Mouse (Mus musculus) intestine, postnatal 0 days (tissue): Measurements from ENCODE around the gene Zfp985. TPM values are rescaled to one million over a fixed set of nuclear protein-coding genes. Genes with fewer than 3 reads are reported as not detected.
"Not testable (repeated sequence)": the region's sequence is repeated elsewhere in the genome, so short reads cannot be mapped to it uniquely, and the experiment has no call there.

ENCODE experiments used
- ATAC-seq: fragments of 200-750 bp; cut with Nextera tagmentation; 2 replicates; pipeline ENCODE4 v1.8.0; 2017; ENCODE audit warnings: mild to moderate bottlenecking, moderate TSS enrichment, moderate library complexity
- H3K27ac ChIP-seq: fragments of 300-500 bp; sonication (generic); 2 replicates; pipeline ENCODE4 v1.5.1; 2014; ENCODE audit warnings: mild to moderate bottlenecking, low read depth, low read length, moderate library complexity
- H3K27me3 ChIP-seq: fragments of 300-500 bp; sonication (generic); replicated peaks from 2 replicates; pipeline ENCODE4 v1.6.1; 2014; ENCODE audit warnings: low read length, mixed read lengths; ENCODE audit not compliant: control insufficient read depth, insufficient read depth
- H3K36me3 ChIP-seq: fragments of 300-500 bp; sonication (generic); 2 replicates; pipeline ENCODE4 v1.6.1; 2014; ENCODE audit warnings: mild to moderate bottlenecking, moderate library complexity; ENCODE audit not compliant: control insufficient read depth, insufficient read depth
- H3K4me1 ChIP-seq: fragments of 300-500 bp; sonication (generic); replicated peaks from 2 replicates; pipeline ENCODE4 v1.6.1; 2014; ENCODE audit warnings: antibody characterized with exemption, low read length, mixed read lengths; ENCODE audit not compliant: control insufficient read depth, insufficient read depth
- H3K4me2 ChIP-seq: fragments of 300-500 bp; sonication (generic); replicated peaks from 2 replicates; pipeline ENCODE4 v1.6.1; 2014; ENCODE audit warnings: low read depth, mild to moderate bottlenecking, moderate library complexity
- H3K4me3 ChIP-seq: fragments of 300-500 bp; sonication (generic); 2 replicates; pipeline ENCODE4 v1.5.1; 2014; ENCODE audit warnings: low read depth, low read length
- H3K9ac ChIP-seq: fragments of 300-500 bp; sonication (generic); 2 replicates; pipeline ENCODE4 v1.6.1; 2014; ENCODE audit warnings: mild to moderate bottlenecking, low read depth, low read length
- H3K9me3 ChIP-seq: fragments of 300-500 bp; sonication (generic); 2 replicates; pipeline ENCODE4 v1.6.1; 2016; ENCODE audit warnings: mixed run types; ENCODE audit not compliant: control insufficient read depth
- CTCF ChIP-seq: sonication (generic); IDR thresholded peaks from 2 replicates; pipeline ENCODE4 v1.5.1; 2016; ENCODE audit warnings: low read depth, mild to moderate bottlenecking, control low read depth, antibody characterized with exemption, moderate library complexity
- WGBS: fragments of 180-500 bp; shearing (Covaris S2); extraction: QIAGEN DNeasy Blood & Tissue Kit; methylation state at CpG from one replicate; pipeline ENCODE4 v1.1.7; 2014; 5-methylcytosine and 5-hydroxymethylcytosine counted together
- polyA plus RNA-seq: library from polyadenylated mRNA; unstranded; fragments of >200 nt; fragmentation: Nextera tagmentation; extraction: Ambion mirVana; gene quantifications from 2 replicates; pipeline ENCODE4 v1.2.1, GENCODE M21; 2015

The Zfp985 gene
- polyA plus RNA-seq, 1 experiment from 2014 or later: 0.23 TPM

DNA sequence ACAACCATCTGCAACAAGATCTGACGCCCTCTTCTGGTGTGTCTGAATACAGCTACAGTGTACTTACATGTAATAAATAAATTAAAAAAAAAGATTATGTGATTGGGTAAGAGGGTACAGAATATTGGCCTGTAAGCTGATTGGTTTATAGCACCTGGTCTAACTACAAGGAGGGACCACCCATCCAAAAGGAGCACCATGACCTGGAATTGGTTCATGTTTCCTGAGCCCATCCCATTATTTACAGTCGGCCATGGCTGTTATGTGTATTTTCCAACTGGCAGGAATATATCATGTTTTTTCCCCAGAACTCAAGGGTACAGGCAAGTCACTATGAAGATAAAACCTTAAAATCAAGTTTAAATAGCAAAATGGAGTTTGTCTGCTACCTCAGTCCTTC, 45.8 kb downstream of the Zfp985 start:
- peak; percentile 45; the same call in 1 of the 2 replicates for ATAC-seq

DNA sequence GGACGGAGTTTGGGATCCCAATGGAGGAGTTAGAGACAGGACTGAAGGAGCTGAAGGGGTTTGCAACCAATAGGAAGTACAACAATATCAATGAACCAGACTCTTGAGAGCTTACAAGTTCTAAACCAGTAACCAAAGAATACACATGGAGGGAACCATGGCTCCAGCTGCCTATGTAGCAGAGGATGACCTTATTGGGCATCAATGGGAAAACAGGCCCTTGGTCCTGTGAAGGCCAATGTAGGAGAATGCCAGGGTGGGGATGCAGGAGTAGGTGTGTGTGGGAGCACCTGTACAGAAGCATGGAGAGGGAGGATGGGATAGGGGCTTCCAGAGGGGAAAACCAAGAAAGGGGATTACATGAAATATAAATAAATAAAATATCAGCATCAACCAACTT, 48.8 kb downstream of the Zfp985 start:
- Histone ChIP-seq H3K36me3 (no peaks in the 10 kb centered on the region), H3K4me3 (no peak overlapping the region), H3K4me2 (no peak overlapping the region), H3K27ac (no peak overlapping the region), H3K9me3 (no peaks in the 10 kb centered on the region), H3K27me3 (no peaks in the 10 kb centered on the region), H3K4me1 (no peaks in the 10 kb centered on the region), H3K9ac (no peak overlapping the region)
- no peak for TF ChIP-seq CTCF
- ATAC-seq: no peak
- WGBS: 42% methylated on average over 1 of the region's 1 CpGs

More for the DNA sequence above, 45.8 kb downstream of the Zfp985 start:
- no peak for TF ChIP-seq CTCF
- no peak overlapping the region for H3K4me2 ChIP-seq
- H3K4me3 ChIP-seq: no peak overlapping the region
- H3K27me3 ChIP-seq: no peaks in the 10 kb centered on the region
- no peaks in the 10 kb centered on the region for H3K9me3 ChIP-seq
- no peak overlapping the region for H3K9ac ChIP-seq
- no peaks in the 10 kb centered on the region for H3K4me1 ChIP-seq
- 56% methylated on average over 2 of the region's 2 CpGs for WGBS
- H3K27ac ChIP-seq: no peak overlapping the region
- H3K36me3 ChIP-seq: no peaks in the 10 kb centered on the region

DNA sequence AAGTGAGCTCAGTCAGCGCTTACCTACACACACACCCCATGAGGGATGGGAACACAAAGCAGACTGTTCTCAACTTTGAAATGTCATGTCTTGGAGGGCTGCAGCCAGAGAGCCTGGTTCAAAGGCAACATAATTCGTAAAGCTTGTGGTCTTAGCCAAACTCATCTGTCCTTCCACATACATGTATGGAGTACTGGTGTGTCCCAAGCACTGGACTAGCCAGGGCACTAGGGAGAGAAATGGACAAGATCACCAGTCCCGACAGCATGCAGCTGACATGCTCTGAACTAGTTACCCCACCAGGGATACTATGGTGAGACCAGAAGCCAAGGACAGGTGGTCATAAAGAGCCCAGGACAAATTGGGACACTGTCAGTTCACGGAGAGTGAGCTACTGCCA, 50.7 kb downstream of the Zfp985 start:
- Histone ChIP-seq H3K4me3 (no peak overlapping the region), H3K27ac (no peak overlapping the region), H3K9ac (no peak overlapping the region), H3K27me3 (no peaks in the 10 kb centered on the region), H3K4me1 (no peaks in the 10 kb centered on the region), H3K4me2 (no peak overlapping the region), H3K36me3 (no peaks in the 10 kb centered on the region), H3K9me3 (0 out of 2 replicates have a peak, but pooled peaks cover 3% of the 10 kb centered on the region)
- TF ChIP-seq CTCF: no peak
- WGBS: 76% methylated on average over 4 of the region's 4 CpGs
- no peak for ATAC-seq

DNA sequence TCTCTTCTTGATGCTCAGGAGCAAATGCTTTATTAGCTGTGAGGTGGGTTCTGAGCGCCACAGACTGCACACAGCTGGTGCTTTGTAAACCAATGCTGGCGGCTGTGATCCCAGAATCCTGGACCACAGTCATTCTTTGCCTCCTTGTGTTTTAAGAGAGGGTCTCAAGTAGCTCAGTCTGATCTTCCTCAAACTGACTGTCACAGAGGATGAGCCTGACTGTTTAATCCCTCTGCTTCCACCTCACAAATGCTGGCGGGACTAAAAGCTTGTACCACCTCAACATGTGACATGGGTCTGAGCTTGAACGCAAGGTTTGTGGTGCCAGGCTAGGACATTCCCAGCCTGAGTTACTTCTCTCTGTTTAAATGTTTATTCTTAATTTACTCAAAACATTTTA, 52.4 kb downstream of the Zfp985 start:
- H3K27ac ChIP-seq: no peak overlapping the region
- 82% methylated on average over 4 of the region's 4 CpGs for WGBS
- no peak overlapping the region for H3K9ac ChIP-seq
- TF ChIP-seq CTCF: no peak
- no peak overlapping the region for H3K4me3 ChIP-seq
- H3K9me3 ChIP-seq: 0 out of 2 replicates have a peak, but pooled peaks cover 7% of the 10 kb centered on the region
- H3K4me1 ChIP-seq: no peaks in the 10 kb centered on the region
- no peak overlapping the region for H3K4me2 ChIP-seq
- no peaks in the 10 kb centered on the region for H3K36me3 ChIP-seq
- no peak for ATAC-seq
- no peaks in the 10 kb centered on the region for H3K27me3 ChIP-seq

DNA sequence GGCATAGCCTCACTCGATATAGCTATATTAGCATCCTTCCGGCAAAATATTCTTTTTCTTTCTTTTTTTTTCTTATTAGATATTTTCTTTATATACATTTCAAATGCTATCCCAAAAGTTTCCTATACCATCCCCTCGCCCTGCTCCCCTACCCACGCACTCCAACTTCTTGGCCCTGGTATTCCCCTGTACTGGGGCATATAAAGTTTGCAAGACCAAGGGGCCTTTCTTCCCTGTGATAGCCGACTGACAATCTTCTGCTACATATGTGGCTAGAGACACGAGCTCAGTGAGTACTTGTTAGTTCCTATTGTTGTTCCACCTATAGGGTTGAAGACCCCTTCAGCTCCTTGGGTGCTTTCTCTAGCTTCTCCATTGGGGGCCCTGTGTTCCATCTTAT, 53.4 kb downstream of the Zfp985 start:
- not testable (repeated sequence) for H3K4me2 ChIP-seq, H3K9ac ChIP-seq, H3K9me3 ChIP-seq, H3K36me3 ChIP-seq, ATAC-seq, H3K27me3 ChIP-seq, H3K4me3 ChIP-seq, H3K27ac ChIP-seq, H3K4me1 ChIP-seq
- 85% methylated on average over 6 of the region's 6 CpGs for WGBS

DNA sequence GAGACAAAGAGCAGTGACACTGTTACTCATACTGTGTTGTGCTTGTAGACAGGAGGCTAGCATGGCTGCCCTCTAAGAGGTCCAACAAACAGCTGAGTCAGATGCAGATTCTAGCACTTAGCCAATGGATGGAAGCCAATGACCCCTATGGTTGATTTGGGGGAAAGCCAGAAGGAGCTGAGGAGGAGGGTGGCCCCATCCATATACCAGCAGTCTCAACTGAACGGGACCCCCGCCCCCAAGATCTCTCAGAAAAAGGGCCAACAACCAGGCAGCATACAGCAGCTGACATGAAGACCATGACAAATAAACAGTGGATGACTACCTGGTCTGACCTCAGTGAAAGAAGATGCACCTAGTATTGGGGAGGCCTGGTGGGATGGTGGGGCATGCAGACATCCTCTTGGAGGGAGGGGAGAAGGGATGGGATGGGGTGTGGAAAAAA, 80.8 kb downstream of the Zfp985 start:
- not testable (repeated sequence) for H3K4me3 ChIP-seq, H3K36me3 ChIP-seq, H3K27me3 ChIP-seq, H3K4me1 ChIP-seq, H3K4me2 ChIP-seq, H3K9me3 ChIP-seq, H3K27ac ChIP-seq, H3K9ac ChIP-seq
- no CpG with 5 or more reads among the region's 2 CpGs for WGBS
- peak; percentile 61 for ATAC-seq

Other genes with a start within 250 kb of the Zfp985 start
- gene Zfp988, start 247.6 kb upstream of the Zfp985 start, polyA plus RNA-seq: 0.17 and 0.18 TPM in 2 replicates
- gene Zfp978, start 192.0 kb upstream of the Zfp985 start, polyA plus RNA-seq: not detected in 2 replicates
- 1.7 and 2.0 TPM in 2 replicates for gene Zfp982, start 60.9 kb upstream of the Zfp985 start, polyA plus RNA-seq
- gene Gm16503, start 13.1 kb upstream of the Zfp985 start, polyA plus RNA-seq: 0.05 and 0.20 TPM in 2 replicates
- 1.0 and 1.3 TPM in 2 replicates for gene Zfp979, start 89.2 kb downstream of the Zfp985 start, polyA plus RNA-seq
- gene Zfp534, start 149.3 kb downstream of the Zfp985 start, polyA plus RNA-seq: not detected in 2 replicates